Mouse (Mus musculus) kidney, postnatal 25 days (tissue): Measurements from ENCODE around the gene Prkag2.
"Not testable (repeated sequence)": the region's sequence is repeated elsewhere in the genome, so short reads cannot be mapped to it uniquely, and the experiment has no call there.

Source experiments
- DNase-seq, 2 experiments: peaks; one replicate each; pipeline ENCODE4 v3.0.0; 2021; ENCODE audit warnings: mixed read lengths in 2 of 2

Gene Prkag2

DNA sequence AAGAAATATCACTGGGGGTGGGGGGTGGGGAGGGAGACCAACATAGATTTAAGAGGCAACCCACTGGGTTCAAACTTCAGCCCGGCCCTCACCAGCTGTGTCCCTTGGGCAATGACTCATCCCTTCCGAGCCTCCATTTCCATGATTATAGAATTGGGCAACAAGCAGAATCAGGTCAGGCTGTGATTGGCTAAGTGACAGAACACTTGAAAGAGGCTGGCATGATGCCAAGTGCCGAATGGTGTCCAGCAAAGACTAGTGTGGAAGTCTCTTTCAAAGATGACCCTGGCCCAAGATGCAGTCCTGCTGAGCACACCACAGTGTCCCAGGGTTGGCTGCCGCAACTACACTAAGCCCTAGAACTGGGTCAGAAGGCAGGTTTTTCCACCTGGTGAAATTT is 14.2 kb downstream of the Prkag2 start:
- peak; percentile 75 to 79 for DNase-seq

DNA sequence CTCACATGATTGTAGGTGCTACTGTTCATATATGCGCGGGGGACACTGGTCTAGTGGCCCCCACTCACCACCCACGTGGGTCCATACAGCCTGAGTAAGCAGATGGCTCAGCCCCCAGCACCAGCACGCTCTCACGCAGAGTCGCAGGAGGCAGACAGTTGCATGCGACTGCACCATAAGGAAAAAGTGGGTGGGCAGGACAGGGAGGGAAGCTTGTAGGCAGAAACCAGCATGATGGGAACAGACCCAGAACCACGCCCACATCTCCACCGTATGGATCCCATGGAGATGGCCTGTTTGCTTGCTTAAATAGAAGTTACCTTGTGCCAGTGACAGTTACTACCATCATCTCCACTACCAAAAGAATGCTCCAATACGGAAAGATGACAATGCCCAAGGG is 15.3 kb downstream of the Prkag2 start:
- no peak for DNase-seq

DNA sequence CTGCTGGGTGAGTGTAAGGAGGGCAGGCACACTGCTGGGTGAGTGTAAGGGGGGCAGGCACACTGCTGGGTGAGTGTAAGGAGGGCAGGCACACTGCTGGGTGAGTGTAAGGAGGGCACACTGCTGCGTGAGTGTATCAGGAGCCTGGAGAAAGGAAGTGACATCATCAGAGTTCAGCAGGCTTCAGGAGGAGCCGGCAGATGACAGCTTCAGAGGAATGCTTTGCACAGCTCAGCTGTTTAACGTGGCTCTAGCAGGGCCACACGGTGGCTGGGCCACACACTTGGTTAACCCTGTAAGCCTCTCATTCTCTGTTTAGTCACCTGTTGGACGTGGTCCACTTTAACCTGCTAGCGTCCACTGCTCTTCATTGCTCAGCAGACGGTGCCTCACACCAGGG is 16.6 kb downstream of the Prkag2 start:
- no peak for DNase-seq

DNA sequence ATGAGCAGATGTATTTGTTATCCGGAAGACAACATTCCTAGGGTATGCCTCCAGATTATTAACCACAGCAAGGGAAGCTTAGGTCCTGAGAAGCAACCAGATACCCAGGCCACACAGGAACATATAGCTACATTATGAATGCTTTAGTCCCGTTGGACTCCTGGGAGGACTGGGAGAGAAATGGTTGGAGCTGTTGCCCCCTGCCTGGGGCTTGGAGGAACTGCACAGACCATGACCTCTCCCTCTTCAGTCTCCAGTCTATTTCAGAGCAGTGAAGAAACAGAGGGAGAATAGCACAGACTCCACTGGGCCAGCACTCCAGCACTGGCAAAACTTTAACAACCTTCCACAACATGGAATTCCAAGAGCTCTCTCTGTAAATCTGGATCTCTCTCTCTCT is 17.9 kb downstream of the Prkag2 start:
- peak in 1 of 2 experiments; percentile 48 for DNase-seq

DNA sequence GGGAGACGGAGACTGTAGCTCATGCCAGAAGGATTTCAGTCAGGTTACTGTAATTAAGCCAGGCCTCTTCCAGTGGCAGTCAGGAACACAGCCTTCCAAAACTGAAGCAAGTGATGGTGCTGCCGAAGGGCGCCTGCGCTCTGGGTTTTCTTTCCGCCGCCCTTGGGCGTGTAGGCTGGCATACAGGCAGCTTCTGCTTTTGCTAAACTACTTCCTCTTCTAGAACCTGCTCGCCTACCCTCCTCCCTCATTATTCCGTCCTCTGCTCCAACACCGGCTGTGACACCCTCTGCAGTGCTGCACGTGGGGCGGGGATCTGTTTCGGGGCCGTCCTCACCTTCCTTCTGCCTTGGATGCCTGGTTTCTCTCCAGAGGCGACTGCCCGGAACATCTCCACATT is 18.9 kb downstream of the Prkag2 start:
- DNase-seq: peak in 1 of 2 experiments; percentile 21

DNA sequence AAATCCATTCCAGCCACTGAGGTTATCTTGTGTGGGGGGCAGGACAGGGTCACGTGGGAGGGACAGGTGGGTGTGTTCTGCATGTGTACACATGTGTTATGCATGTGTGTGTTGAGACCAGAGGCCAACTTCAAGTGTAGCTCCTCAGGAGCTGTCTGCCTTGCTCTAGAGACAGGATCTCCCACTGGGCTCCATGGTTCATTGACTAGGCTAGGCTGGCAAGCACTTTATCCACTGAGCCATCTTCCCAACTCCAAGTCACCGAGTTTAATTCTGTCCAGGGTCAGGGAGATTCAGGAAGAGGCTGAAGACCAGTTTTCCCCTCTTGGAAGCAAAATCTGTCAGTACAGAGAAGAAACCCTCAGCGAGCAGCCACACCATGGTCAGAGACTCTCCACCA is 19.4 kb downstream of the Prkag2 start:
- DNase-seq: peak in 1 of 2 experiments; percentile 29

DNA sequence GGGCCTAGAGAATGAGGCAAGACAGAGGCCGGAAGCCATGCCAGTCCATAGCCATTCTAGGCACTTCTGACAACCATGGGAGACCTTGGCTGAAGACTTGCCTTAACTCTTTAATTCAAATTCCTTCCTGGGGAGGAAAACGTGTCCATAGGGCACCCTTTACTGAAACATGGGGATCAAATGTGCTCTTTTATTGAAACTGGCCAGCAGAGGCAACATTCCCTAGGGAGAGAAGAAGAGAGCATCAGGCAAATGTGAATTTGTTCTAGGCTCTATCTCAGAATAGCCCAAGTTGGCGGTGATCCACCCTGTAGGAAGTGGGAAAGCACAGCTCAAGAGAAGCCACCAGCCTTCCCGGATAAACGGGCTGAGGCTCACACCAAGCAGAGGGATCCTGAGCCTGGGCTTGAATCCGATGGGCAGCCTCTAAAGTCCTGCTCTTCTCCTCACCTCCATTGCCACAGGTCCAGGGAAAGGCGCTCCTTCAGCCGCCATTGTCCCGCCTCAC is 19.9 kb downstream of the Prkag2 start:
- no peak for DNase-seq

DNA sequence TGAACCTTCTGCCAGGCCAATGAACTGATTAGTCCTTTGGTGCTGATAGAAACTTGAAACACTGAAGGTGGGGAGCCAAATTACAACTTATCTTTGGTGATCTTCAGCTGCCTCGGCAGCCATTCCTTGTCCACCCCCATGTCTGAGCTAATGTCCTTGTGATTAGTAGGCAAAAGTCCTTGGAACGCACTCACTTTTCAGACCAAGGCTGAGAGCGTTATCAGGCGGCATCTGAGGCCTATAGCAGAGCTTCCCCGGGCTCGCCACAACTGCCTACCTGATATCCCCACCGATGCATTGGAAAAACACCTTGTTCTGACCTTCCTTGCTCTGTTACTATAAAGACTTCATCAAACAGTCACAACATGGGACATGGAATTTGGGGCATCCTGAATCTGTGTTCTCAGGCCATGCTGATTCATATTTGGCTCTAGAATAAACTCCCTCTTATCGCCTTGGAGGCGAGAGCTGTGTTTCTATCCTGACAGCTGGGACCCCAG is 20.6 kb downstream of the Prkag2 start:
- DNase-seq: no peak

DNA sequence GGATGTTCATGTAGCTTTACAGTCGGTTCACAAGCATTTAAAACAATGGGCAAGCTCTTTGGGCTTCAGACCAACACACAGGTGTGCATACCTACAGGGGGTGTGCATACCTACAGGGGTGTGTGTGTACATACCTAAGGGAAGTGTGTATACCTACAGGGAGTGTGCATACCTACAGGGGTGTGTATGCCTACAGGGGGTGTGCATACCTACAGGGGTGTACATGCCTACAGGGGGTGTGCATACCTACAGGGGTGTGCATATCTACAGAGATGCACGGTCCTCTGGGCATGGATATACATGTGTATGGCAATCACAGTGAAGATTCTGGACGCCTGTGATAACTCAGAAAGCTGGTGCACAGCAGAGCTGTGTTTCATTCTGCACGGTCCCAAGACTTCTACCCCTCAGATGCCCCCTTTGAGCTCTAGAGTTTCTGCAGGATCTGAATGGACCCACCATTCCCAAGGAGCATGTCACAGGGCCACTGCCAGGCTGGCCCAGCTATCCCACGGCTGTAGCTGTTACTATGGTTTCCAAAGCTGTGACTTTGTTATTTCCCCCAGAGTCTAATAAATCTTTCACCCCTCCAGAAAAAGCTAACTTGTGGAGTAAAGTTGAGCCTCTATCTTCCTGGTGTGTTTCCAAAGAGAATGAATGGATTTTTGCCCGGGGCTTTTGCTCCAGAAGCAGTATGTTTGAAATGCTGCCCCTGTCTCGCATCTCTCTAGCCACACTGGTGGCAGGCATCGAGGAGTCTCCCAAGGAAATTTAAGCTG is 22.4 kb downstream of the Prkag2 start:
- no peak for DNase-seq

DNA sequence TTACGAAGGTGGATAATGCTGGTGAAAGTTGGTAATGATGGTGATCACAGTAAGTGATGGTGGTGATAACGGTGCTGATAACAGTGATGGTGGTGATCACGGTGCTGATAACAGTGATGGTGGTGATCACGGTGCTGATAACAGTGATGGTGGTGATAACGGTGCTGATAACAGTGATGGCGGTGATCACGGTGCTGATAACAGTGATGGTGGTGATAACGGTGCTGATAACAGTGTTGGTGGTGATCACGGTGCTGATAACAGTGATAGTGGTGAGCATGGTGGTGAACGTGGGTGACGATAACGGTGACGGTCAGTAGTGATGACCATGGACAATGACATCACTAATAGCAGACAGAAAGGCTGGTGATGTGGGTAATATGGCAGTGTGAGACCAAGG is 23.2 kb downstream of the Prkag2 start:
- not testable (repeated sequence) for DNase-seq

DNA sequence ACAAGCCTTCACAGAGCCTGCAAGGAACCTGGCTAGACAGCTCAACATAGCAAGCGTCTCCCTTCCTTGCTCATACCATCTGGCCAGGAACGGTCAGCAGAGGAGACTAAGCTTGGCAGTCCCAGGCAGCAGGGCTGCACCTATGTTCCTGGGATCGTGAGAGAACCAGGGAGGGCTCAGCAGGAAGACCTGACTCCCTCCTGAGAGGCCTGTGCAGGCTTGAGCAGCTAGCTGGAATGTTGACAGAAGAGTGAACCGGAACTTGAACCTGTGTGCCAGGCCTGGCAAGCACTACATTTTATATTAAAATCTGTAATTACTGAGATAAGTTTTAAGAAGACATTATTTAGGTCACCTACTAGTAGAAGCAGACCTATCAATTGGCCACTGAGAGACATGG is 24.8 kb downstream of the Prkag2 start:
- peak; percentile 40 to 64 for DNase-seq

DNA sequence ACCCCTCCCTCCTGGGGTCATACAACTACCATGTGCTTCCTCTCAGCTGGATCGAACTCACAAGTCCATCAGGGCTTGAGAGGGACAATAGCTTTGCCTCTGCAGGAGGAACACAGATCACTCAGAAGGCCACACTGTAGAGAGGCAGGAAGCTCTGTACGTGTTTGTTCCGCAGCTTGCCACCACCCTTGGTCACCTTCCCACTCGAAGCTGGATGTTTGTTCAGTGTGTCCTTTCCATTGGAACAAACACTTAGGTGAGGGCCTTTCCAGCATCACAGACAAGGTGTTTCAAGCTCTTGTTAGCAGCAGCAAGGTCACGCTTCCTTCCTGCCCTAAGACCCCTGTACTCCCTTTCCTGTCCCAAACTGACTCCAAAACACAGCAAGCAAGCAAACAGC is 30.6 kb downstream of the Prkag2 start:
- no peak for DNase-seq

DNA sequence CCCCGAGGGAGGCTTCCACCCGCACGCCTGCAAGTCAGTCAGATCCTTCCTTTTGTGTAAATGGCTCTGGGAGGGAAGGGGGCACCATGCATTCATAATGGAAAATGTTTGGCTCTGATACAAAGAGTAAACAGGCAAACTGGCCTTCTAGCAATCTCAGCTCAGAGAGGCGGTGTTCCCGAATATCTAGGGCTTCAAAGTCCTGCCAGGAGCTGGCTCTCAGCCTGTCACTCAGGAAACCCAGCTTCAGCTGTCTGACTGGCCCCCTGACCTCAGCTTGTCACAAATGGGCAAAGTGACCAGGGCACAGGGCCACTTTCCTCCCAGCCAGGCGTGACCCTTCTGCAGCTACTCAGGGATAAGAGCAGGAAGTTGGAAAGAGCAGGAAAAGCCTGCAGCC is 33.3 kb downstream of the Prkag2 start:
- DNase-seq: peak; percentile 79 to 92

DNA sequence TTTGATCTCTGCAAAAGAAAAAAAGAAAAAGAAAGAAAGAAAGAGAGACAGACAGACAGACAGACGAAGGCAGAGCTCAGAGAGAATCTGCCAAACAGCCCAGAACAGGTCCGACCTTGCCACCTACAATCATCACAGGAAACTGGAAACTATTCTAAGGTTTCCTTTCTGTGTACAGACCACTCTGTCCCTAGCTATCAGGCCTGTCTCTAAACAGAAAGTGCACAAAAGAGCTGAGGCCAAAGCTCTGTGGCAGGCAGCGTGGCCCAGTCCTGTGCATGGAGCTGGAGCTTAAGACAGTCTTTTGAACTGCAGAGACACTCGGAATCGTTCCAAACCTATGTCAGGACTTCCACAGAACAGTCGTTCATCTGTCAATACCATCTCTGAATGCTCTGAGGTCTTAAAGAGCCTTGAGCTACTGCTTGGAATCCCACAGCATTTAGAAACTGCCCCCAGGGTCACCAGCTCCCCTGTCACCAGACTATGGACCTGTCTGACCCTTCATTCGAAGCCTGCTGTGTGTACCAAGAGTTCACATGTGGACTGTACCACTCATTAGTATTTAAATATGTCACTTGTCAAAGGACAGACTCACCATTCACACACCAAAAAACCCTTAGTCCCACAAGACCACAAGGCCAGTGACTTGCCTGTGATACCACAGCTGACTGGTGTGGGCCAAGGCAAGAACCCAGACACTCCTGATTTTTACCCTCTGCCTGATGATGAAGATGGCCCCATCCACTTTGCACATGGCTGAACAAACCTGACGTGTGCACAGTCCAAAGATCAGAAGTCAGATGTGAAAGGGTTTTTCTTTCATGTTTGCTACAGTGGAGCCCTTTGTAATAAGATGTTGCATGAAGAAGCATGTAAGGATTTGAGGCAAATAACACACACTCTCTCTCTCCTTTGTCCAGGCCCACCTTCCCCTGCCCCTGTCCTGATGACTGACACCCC is 35.9 kb downstream of the Prkag2 start:
- DNase-seq: peak in 1 of 2 experiments; percentile 36

DNA sequence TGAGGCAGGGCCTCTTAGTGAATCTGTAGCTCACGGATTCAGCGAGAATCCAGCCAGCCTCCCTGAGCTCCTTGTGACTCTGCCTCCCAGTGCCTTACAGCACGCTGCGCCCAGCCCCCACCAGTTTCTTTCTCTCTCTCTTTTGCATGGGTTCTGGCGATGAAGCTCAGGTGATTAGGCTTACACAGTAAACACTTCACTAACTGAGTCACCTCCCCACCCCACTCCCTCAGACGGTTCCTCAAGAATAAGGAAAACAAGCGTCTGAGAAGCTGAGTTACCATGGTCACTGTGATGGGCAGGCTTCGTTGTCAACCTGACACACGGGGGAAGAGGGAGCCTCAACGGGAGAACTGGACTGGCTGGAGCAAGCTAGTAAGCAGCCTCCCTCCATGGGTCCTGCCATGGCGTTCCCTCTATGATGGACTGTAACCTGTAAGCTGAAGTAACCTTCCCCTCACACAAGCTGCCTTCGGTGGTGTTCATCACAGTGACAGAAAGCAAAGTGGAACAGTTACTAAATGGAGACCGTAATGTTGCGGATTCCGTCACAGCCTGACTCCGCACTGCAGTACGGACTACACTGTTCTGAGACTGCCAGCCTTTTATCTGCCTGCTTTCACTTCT is 37.8 kb downstream of the Prkag2 start:
- DNase-seq: no peak

DNA sequence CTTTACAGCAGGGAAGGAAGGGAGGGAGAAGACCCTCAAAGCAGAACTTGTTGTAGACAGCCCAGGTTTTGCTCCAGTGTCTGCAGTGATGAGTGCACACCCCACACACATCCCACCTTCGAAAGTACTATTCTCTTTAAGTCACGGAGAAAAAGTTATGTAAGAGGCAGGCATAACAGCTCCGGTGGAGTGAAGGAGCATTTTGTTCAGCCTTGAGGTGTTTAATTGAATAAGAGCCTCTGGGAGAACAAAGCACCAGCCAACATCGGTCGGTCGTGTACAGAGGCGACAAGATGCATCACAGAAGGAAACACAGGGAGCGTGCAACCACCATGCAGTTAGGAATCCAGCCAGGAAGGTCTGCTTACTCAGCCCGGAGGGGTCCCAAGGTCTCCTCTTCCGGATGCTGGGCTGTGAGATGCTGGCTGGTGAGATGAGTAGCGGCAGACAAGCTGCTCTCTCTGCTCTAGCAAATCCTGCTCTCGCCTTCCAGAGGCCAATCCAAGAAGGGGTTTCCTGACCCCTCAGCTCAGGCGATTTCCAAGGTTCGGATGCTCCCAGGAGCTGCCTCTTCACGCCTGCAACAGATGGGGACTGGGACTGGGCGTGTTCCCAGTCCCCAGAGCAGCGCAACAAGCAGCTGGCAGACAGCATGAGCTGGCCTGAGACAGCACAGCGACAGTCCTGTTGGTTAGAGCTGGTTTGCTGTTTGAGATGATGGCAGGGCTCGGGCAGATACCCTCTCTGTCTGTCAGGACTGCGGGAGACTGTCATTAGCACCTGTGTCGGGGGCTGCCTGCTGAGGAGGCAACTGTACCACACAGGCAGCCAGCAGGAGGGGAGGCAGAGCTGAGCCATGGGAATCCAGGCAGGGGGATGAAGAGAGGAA is 41.3 kb downstream of the Prkag2 start:
- no peak for DNase-seq

DNA sequence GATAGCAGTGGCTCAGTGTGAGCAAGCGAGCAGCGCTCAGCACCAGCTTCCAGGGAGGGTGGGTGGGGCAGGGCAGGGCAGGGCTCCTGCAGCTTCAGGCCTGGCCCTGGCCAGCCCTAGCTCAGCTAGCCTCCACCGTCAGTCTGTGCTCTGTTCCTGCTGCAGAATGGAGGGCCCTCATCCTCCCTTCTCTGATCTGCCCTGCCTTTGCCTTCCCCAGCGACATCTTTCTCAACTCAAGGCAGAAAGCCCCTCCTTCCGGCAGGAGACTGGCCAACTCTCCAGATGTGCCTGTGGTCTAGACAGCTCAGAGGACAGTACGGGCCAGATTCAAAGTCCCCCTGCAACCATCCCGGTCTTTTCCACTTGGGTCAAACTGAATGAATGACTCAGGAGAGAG is 42.0 kb downstream of the Prkag2 start:
- DNase-seq: no peak

DNA sequence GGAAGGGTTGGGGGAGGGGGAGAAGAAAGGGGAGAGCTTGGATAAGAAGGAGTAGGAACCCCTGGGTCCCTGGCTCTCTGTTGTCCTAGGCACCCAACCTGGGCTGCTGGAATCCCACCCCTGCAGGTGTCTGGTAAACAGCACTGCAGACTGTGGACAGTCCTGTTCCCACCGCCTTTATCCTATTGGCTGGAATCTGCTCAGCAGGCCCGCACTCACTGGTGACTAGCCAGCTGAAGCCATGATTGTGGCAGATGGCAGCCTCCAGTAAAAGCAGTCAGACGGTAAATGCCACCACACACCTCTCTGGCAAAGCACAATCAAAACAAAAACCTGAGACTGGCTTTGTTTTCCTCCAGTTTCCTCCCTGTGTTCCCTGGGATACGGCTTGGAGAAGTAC is 45.2 kb downstream of the Prkag2 start:
- DNase-seq: no peak

DNA sequence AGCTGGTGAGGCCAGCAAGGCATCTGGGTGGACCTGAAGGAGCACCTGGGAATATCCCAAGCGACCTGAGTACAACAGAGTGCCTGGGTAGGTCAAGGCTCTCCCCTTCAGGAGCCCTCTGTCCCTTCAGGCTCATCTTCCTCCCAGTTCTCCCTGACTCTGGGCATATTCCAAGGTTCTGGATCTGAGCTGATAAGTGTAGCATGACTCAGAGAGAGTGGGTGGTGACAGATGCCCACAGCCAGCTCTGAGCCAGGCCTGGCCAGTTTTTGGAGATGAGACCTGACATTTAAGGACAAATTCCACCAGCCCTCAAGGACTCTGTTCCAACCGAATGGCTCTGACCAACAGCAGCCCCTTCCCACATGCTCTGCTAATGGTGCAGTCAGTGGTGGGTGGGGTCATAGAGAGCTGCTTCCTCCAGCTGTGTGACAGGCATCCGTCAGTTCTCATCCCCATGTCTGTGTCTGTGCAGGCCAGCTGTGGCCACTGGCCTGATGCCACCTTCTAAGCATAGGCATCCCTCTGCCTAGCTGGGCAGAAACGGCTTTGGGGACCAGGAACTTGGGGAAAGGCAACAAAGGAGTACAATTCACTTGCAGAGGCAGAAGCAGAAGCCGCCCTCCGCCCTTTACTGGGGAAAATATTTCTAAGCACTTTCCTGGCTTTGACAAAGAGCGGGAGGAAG is 46.3 kb downstream of the Prkag2 start:
- DNase-seq: no peak

DNA sequence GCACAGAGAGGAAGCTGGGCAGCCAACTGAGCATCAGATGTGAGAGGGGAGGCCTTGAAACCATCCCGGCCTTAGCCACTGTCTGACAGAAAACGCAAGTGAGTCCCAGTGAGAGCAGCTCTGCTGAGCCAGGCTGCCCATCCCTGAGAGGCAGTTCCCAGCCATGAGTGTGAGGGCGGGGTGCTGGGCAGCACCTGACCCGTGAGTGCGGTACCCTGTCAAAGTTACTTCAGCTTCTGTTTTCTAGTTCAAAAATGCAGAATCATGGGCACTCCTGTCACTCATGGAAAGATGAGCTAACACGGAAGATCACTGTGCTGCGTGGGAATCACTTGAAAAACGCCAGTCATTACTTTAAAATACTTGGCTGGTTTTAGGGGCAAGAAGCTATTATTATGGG is 49.6 kb downstream of the Prkag2 start:
- no peak for DNase-seq

DNA sequence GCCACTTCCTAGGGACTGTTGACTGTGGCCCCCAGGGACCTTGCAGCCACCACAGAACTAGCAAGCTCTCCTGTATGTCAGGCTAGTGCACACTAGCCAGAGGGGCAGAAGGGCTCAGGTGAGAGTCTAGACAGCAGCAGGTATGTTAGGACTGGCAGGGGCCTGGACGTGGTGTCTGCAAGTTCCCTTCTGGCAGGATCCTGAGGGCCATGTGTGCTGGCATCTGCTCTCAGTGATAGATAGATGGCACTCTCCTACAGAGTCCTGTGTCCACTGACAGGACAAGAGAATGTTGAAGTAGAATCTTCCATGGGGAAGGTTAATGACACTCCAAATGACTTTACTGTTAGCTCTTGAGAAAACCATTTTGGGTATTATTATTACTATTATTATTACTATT is 52.8 kb downstream of the Prkag2 start:
- no peak for DNase-seq
